Mouse (Mus musculus) inflammation-experienced regulatory T-cells, adult 6 months (primary cell): ENCODE measurements at regions not wholly inside any gene's neighbourhood (a gene's known extent, or its start where the extent isn't known, plus 50 kb on each side); places are given as distances from the start of the nearest gene placed in this dataset.

Source experiments
- ATAC-seq: one replicate; pipeline ENCODE4 v1.8.0; 2017

DNA sequence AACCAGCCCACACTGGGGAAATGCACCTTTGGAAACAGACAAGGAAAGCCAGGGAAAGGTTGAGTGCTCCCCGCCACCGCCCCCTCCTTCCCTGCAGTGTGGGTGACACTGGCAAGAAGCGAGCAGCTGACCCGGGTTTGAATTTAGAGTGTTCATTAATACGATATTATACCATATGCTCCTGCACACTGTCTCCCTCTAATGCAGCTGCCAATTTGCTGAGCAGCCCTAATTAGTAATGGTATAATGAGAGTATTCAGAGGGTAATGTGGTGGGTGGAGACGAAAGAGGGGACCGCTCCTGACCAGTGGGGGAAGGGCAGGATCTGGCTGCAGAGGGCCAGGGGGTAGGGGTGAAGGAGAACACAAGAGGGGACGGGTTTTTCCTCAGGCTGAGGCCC is 111.9 kb upstream of the Lhx1 start:
- no peak for ATAC-seq

DNA sequence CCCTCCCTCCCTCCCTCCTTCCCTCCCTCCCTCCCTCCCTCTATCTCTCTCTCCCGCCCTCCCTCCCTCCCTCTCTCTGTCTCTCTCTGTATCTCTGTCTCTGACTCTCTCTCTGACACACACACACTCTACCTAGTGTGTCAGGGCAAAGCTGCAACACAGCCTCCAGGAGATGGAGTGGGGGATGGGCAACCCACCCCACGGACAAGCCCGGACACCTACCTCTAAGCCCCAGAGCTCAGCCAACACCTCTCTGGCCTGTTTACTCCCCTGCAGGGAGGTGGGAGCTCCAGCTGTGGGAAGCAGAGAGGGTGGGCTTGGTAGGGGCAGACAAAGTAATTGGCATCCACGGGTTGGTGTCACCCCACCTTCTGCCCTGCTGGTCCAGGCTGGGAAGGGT is 109.7 kb upstream of the Lhx1 start:
- ATAC-seq: no peak

DNA sequence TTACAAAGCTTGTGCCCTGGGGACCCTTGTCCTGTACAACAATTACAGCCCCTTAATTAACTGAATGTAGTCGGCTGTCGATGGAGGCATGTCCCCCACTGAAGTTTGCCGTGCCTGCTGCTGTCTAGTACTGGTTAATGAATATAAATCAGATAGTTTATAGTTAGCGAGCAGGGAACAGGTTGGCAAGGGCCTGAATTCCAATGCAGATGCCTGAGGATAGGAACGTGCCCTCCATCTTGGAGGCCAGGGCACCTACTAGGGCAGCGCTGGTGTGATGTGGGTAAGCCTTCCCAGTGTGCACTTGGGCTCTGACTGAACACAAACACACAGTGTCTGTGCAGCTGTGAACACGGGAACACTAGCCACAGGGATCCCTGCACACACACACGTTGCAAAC is 108.0 kb upstream of the Lhx1 start:
- ATAC-seq: no peak

- no peak for ATAC-seq
Measured at GRCm38 (mm10) chr11:84628111-84628510, 102.8 kb upstream of the Lhx1 start.

DNA sequence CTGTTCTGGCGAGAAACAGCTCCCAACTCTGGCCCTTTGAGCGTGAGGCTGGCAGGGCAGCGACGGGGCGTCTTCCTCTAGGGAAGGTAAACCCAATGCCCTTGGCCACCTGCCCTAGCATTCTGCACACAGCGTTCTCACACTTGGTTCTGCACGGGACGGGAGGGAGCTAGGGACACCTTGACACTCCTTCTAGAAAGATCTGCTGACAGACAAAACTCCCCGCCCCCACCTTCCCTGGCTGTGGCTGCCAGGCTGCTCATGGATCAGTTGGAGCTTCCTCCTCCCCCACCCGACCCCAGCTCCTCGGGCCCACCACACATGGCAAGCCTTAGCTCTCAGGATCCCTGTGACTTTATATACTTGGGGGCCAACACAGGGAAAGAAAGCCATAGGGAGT is 102.3 kb upstream of the Lhx1 start:
- no peak for ATAC-seq

GRCm38 (mm10) chr11:84627259-84627658 is 101.9 kb upstream of the Lhx1 start:
- no peak for ATAC-seq

DNA sequence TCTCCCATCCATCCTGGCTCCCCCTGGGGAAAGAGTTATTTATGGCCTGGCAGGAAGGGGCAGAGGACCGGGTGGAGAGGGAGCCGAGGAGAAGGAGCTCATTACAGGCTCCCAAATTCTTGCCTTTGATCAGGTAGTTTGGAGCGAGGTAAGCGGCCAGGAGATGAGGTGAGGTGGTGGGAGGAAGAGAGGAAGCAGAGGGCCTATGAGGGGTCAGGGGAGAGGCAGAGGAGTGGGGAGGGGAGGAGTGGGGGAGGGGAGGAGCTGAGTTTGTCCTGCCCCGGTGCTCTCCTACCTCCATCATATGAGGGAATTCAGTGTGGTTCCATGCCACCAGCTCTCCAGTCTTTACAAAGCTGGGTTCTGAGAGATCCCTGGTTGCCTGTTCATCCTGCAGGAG is 98.8 kb upstream of the Lhx1 start:
- no peak for ATAC-seq

GRCm38 (mm10) chr11:84619713-84620112 is 94.4 kb upstream of the Lhx1 start:
- no peak for ATAC-seq

- ATAC-seq: no peak
Measured at GRCm38 (mm10) chr11:84618576-84618975, 93.2 kb upstream of the Lhx1 start.

DNA sequence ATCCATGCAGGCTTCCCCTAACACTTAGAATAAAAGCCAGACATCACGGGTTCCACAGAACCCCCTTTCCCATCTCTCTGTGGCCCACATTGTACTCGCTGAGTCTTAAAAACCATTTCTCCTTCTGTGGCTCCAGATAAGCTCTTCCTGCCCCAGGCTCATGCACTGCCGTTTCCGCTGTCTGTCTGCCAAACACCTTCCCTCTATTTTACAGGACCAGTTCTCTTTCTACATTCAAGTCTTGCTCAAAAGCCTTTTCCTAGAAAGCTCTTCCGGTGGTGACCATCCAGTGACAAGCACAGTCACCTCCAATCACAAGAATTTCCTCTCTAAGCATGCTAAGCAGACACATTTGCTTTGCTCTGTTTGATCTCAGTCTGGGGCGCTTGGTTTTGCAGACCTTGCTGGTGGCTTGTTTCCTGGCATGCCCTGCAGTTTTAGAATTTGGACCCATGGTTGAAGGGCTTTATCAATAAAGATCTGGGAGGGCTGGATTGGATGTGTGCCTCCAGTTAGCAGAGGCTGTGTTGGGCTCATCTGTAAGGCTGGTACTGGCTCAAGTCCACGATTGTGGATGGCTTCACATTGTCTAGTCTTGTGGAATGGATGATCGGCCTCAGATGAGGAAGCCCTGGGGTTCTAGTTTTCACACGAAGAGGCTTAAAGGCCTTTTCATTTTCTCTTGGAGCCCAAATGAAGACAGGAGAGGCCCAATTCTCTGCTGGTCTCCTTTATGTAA is 87.8 kb upstream of the Lhx1 start:
- no peak for ATAC-seq

- ATAC-seq: no peak
Measured at GRCm38 (mm10) chr11:84611625-84611879, 86.2 kb upstream of the Lhx1 start.

DNA sequence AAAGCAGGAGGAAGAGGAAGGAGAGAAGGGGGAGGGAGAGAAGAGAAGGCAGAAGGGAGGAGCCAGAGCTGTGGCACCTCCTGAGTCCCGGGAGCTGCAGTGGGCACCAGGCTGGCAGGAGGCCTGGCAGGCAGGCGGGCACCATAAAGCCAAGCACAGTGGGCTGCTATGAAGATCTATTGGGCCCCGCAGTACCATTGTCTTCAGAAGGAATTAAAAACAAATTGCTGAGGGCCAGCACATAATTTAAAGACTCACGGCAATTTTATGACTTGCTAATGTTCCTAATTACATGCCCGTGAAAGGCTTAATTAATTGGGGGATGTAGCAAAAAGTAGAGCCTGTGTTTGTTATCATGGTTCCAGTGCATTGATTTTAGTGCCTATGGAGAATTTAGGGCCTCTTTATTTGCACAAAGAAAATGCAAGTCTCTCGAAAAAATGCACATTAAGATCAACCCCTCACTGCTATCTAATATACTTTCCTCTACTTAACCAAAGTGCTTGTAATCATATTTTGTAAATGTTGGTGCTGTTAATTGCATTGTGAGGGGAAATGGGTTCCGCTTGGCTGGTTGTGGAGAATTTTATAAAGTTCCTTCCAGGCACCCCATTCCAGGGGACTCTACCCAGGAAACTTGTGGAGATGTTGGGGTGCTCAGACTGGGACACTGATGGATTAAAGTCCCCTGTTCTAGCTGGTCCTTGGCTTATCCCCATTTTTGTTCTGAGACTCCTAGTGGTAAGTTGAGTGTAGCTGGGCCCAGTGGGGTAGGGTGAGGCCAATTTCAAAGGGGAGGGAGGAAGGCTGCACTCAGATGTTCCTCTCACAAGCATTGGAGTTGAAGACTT is 85.7 kb upstream of the Lhx1 start:
- no peak for ATAC-seq

DNA sequence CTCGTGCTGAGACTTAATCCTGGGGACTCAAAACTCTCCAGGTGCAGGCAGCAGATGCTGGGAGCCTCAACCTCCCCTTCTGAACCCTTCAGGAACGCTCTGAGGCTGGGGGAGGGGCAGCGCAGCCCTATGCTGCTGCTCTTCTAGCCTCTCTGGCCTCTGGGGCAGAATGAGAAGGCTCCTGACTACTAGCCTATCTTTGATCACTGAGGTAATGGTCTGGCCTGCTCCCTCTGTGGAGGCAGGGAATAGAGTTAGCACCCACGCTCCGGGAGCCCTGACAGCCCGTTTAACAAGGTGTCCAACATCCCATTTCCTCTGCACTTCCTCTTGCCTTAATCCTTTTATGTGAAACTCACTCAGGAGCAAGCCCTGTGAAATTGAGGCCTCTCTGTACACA is 79.4 kb upstream of the Lhx1 start:
- no peak for ATAC-seq

DNA sequence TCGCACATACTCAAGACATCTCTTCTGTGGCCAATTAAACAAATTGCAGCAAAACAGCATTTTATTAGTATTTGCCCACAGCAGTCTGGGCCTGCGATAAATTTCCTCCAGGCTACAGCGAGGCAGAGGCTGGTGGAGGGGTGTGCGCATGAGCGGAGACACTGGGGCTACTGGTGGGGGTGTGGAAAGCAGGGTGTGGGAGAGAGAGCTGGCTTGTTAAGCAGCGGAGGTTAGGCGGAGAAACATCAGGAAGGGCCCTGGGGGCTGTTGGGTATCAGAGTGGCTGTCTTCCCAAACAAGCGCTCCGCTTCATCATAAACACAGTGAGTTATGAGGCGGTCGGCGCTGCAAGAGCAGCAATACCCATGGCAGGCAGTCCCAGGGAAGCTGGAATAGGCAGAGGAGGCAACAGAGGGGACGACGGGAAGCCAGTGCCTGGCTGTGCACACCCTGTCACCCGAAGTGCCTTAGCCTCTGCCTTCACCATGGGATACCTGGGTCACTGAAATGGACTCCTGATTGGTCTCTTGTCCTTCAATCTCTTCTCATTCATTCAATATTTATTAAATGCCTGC is 74.0 kb upstream of the Lhx1 start:
- ATAC-seq: no peak

DNA sequence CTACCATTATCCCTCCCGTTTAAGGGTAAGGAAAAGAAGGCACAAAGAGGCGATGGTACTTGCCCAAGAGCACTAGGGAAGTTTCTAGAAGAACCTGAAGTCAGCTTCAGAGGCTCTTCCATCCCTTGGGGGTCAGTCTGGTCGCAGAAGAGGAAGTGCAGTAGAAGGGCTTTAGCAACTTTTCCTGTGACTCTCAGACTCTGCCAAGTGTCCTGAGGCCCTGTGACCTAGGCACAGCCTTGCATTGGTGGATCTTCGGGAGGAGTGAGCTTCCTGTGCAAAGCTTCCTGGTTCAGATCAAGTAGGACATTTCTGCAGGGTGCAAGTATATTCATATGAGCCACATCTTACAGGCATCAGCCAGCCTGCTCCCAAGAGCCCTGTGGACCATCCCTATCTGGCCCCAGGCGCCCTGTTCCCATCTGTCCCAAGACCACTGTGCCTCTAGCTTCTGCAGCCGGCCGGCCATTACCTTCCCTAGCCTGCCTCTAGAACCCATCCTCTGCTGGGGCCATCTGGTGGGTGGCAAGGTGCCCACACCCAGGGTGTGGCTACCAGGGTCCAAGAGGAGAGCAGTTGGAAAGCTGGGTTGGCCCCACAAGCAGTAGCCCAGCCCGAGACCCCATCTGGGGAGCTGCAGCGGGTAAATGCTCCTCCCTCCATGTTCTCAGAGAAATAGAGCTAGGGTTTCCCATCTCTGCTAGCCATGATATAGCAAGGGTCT is 72.4 kb upstream of the Lhx1 start:
- no peak for ATAC-seq

DNA sequence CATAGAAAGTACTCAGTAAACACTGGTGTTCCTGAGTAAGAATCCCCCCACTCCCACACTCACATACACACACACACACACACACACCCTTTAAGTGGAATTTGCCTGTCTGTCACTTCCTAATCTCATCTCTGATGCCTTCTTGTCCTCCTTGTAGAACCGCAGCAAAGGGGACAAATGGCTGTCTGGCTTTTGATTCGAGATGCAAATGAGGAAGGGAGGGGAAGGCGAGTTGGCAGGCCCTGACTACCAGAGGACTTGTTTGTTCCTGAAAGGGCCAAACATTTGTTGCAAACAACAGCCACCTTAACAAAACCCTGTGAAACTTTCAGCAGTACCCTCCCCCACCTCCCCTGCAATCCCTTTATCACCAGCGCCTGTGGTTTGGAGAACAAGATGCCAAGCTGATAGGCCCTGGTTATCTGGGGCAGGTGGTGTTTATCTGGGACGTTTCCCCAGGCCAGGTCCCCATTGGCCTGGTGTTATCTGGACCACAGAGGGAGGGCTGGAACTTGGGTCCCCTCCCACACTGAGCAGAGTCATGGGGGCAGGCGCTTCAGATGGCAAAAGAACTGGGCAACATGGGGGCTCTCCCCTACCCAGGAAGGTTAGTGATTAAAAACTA is 67.5 kb upstream of the Lhx1 start:
- no peak for ATAC-seq

DNA sequence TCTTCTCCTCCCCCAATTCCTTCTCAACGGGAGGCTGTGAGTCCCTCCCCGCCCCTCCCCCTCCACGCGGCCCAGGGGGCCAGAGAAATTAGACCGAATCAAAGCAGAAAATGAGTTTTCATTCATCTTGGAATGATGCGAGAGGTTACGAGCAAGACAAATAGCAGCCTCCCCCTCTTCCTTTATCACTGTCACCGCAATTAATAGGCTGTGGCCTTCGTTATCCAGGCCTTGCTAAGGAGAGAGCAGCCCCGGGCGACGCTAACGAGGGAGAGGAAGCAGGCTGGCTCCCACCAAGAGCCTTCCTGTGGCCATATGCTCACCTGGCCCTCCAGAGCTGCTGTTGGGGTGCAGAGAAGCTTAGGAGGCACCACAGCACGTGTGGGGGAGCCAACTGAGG is 61.8 kb upstream of the Lhx1 start:
- no peak for ATAC-seq

GRCm38 (mm10) chr11:84585626-84586025 is 60.3 kb upstream of the Lhx1 start:
- ATAC-seq: no peak

- no peak for ATAC-seq
Measured at GRCm38 (mm10) chr11:84578805-84579541, 53.6 kb upstream of the Lhx1 start.
